Mouse (Mus musculus) spleen, adult 2 months (tissue): ENCODE results near the gene Wfdc5. TPM values are rescaled to one million over a fixed set of nuclear protein-coding genes. Genes with fewer than 3 reads are reported as not detected.

Experiments
- DNase-seq, 2 experiments: peaks; one replicate each; pipeline versions ENCODE4 v3.0.0 to v3.0.0-alpha.2; 2012 to 2021; ENCODE audit warnings: low spot score in 2 of 2, low read depth in 1 of 2
- H3K27ac ChIP-seq: fragments of 200-500 bp; 2 replicates; pipeline ENCODE4 v1.5.1; 2012; ENCODE audit warnings: low read length, inconsistent platforms; ENCODE audit not compliant: insufficient read depth
- H3K27me3 ChIP-seq: fragments of 200-500 bp; 2 replicates; pipeline ENCODE4 v1.6.1; 2012; ENCODE audit warnings: mild to moderate bottlenecking, moderate library complexity, low read length, inconsistent platforms; ENCODE audit not compliant: control insufficient read depth, insufficient read depth
- H3K36me3 ChIP-seq: fragments of 200-500 bp; 2 replicates; pipeline ENCODE4 v1.6.1; 2012; ENCODE audit warnings: mild to moderate bottlenecking, low read length, inconsistent platforms; ENCODE audit not compliant: control insufficient read depth, insufficient read depth
- H3K4me1 ChIP-seq: fragments of 200-500 bp; 2 replicates; pipeline ENCODE4 v1.6.1; 2011; ENCODE audit warnings: inconsistent platforms; ENCODE audit not compliant: control insufficient read depth, insufficient read depth, insufficient read length
- H3K4me3 ChIP-seq: fragments of 200-500 bp; 2 replicates; pipeline ENCODE4 v1.5.1; 2011; ENCODE audit warnings: mild to moderate bottlenecking, inconsistent platforms; ENCODE audit not compliant: insufficient read depth, insufficient read length; ENCODE audit errors: extremely low read depth
- CTCF ChIP-seq: fragments of 200-500 bp; IDR thresholded peaks from 2 replicates; pipeline ENCODE4 v1.5.1; 2011; ENCODE audit warnings: mild to moderate bottlenecking, inconsistent platforms; ENCODE audit not compliant: insufficient read depth, insufficient read length, insufficient replicate concordance; ENCODE audit errors: extremely low read depth
- POLR2A ChIP-seq: fragments of 200-500 bp; IDR thresholded peaks from 2 replicates; pipeline ENCODE4 v1.6.1; 2011; ENCODE audit warnings: low read depth, low read length, inconsistent platforms
- WGBS: fragments of 180-500 bp; shearing (Covaris S2); methylation state at CpG from one replicate; pipeline ENCODE4 v1.1.7; 2018; 5-methylcytosine and 5-hydroxymethylcytosine counted together
- polyA plus RNA-seq: library from polyadenylated mRNA; depleted of rRNA; stranded (reverse); fragments of >200 nt; gene quantifications from 2 replicates; pipeline ENCODE4 v1.2.3, GENCODE M21; 2012

Wfdc5 gene
- polyA plus RNA-seq, 1 experiment, result not detected

DNA sequence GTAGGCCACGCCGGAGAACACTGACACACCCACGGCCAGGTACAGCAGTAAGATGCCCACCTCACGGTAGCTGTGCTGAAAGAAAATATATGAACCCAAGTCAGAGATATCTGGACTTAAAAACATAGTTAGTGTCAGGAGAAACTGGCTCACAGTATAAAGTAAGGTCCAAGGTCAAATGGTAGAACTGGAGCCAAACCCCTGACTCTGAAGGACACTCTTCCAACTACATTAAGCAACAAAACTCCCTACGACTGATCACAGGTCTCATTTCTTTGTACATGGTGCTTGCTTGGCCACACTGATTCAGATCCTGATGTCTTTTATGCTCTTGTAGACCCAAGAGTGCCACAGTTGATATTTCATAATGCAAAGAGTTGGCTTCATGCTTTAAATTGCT, 17.6 kb downstream of the Wfdc5 start:
- no peak overlapping the region for H3K4me3 ChIP-seq
- WGBS, result 89% methylated on average over 5 of the region's 5 CpGs
- TF ChIP-seq CTCF, result no peak
- no peak for TF ChIP-seq POLR2A

GRCm38 (mm10) chr2:164161515-164162055, 21.0 kb downstream of the Wfdc5 start:
- no peak overlapping the region for H3K27ac ChIP-seq
- no peaks in the 10 kb centered on the region for H3K27me3 ChIP-seq
- WGBS, result 87% methylated on average over 11 of the region's 11 CpGs
- no peaks in the 10 kb centered on the region for H3K36me3 ChIP-seq
- no peaks in the 10 kb centered on the region for H3K4me1 ChIP-seq
- H3K4me3 ChIP-seq, result no peak overlapping the region
- no peak for TF ChIP-seq POLR2A
- no peak for TF ChIP-seq CTCF
- no peak for DNase-seq

More for the DNA sequence above, 17.6 kb downstream of the Wfdc5 start:
- no peak overlapping the region for H3K27ac ChIP-seq
- H3K27me3 ChIP-seq, result peaks cover 8% of the 10 kb centered on the region
- peaks cover 7% of the 10 kb centered on the region; the same call in 1 of the 2 replicates for H3K4me1 ChIP-seq
- H3K36me3 ChIP-seq, result no peaks in the 10 kb centered on the region
- DNase-seq, result no peak

DNA sequence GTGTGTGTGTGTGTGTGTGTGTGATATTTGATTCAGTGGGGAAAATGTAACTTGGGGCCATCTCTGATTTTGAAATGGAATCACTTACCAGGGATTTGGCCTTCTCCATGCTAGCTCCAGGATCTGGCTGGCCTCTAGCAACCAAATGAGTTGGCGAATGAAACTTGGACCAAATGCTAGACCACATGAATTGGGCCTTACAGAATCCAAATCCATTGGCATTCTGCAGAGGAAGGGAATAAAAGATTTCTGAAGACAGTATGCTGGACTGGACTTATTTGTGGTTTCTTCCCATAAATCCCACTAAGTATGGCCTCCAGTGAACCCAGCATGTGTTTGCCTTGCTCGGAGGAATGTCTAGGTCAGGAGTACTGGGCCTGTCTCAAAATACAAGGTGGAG, 23.7 kb downstream of the Wfdc5 start:
- Histone ChIP-seq H3K4me1 (no peaks in the 10 kb centered on the region), H3K4me3 (no peak overlapping the region), H3K27ac (no peak overlapping the region), H3K27me3 (no peaks in the 10 kb centered on the region), H3K36me3 (peaks cover 15% of the 10 kb centered on the region)
- 91% methylated on average over 2 of the region's 2 CpGs for WGBS
- no peak for TF ChIP-seq CTCF
- TF ChIP-seq POLR2A, result no peak
- DNase-seq, result no peak

- no peak for DNase-seq
- TF ChIP-seq POLR2A (no peak), CTCF (no peak)
- Histone ChIP-seq H3K27me3 (no peaks in the 10 kb centered on the region), H3K27ac (no peak overlapping the region), H3K4me3 (no peak overlapping the region), H3K36me3 (peaks cover 39% of the 10 kb centered on the region), H3K4me1 (no peaks in the 10 kb centered on the region)
- WGBS, result 92% methylated on average over 7 of the region's 7 CpGs
Observed at GRCm38 (mm10) chr2:164156158-164156557, 26.4 kb downstream of the Wfdc5 start.

DNA sequence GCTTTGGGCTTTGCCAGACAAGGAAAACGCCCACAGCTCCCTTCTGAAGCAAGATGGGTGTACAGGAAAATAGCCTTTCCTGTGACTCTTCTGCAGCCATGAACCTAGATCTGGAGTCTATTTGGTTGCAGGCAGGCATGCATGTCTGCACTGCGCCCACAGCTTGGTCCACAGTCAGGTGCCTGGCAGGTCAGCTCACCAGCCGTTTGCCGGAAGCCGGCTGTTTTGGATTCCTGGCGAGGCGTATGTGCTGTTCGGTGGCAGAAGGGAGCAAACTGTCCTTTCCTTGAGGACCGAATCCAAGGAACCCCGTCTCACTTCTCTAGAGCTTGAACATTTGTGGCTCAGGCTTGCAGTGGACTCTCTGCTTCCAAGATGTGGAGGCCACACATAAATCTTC, 28.5 kb downstream of the Wfdc5 start:
- Histone ChIP-seq H3K36me3 (peaks cover 53% of the 10 kb centered on the region), H3K27ac (no peak overlapping the region), H3K4me1 (no peaks in the 10 kb centered on the region), H3K27me3 (no peaks in the 10 kb centered on the region), H3K4me3 (no peak overlapping the region)
- no peak for DNase-seq
- TF ChIP-seq POLR2A (no peak), CTCF (no peak)
- 93% methylated on average over 10 of the region's 10 CpGs for WGBS

- Histone ChIP-seq H3K4me3 (no peak overlapping the region), H3K27me3 (no peaks in the 10 kb centered on the region), H3K27ac (no peak overlapping the region), H3K36me3 (peaks cover 59% of the 10 kb centered on the region), H3K4me1 (no peaks in the 10 kb centered on the region)
- no peak for TF ChIP-seq POLR2A
- no peak for TF ChIP-seq CTCF
- no peak for DNase-seq
- WGBS, result 95% methylated on average over 11 of the region's 11 CpGs
Observed at GRCm38 (mm10) chr2:164152341-164152740, 30.2 kb downstream of the Wfdc5 start.

GRCm38 (mm10) chr2:164150086-164150760, 32.3 kb downstream of the Wfdc5 start:
- Histone ChIP-seq H3K27ac (no peak overlapping the region), H3K4me3 (no peak overlapping the region), H3K27me3 (no peaks in the 10 kb centered on the region), H3K4me1 (no peaks in the 10 kb centered on the region), H3K36me3 (peaks cover 61% of the 10 kb centered on the region)
- 92% methylated on average over 14 of the region's 14 CpGs for WGBS
- TF ChIP-seq CTCF (no peak), POLR2A (no peak)
- no peak for DNase-seq
